Mouse (Mus musculus) adrenal gland, postnatal 36 days (tissue): ENCODE results near the gene Pknox2. TPM values are rescaled to one million over a fixed set of nuclear protein-coding genes. Genes with fewer than 3 reads are reported as not detected.

Experiments used
- DNase-seq, 2 experiments: peaks; one replicate each; pipeline ENCODE4 v3.0.0; 2021; ENCODE audit warnings: mixed read lengths in 1 of 2
- total RNA-seq, 2 experiments: library from RNA; stranded (reverse); gene quantifications; 2 replicates each; pipeline ENCODE4 v1.2.3; 2021

Pknox2 gene
- total RNA-seq, 2 experiments from 2014 or later, result 2.1 to 2.2 TPM

- DNase-seq, result no peak
Measured at GRCm38 (mm10) chr9:37101059-37101940, 45.9 kb downstream of the Pknox2 start.

GRCm38 (mm10) chr9:37099595-37099994 lies 47.6 kb downstream of the Pknox2 start:
- no peak for DNase-seq

GRCm38 (mm10) chr9:37098600-37098999 lies 48.6 kb downstream of the Pknox2 start:
- DNase-seq, result no peak

- DNase-seq, result no peak
Measured at GRCm38 (mm10) chr9:37094230-37094990, 52.8 kb downstream of the Pknox2 start.

- no peak for DNase-seq
Measured at GRCm38 (mm10) chr9:37093086-37093485, 54.1 kb downstream of the Pknox2 start.

- DNase-seq, result no peak
Measured at GRCm38 (mm10) chr9:37089894-37090652, 57.1 kb downstream of the Pknox2 start.

- DNase-seq, result peak in 1 of 2 experiments; percentile 49
Measured at GRCm38 (mm10) chr9:37085370-37085769, 61.8 kb downstream of the Pknox2 start.

GRCm38 (mm10) chr9:37082246-37082645 lies 65.0 kb downstream of the Pknox2 start:
- no peak for DNase-seq

GRCm38 (mm10) chr9:37080309-37080708 lies 66.9 kb downstream of the Pknox2 start:
- DNase-seq, result no peak

- no peak for DNase-seq
Measured at GRCm38 (mm10) chr9:37077063-37077418, 70.2 kb downstream of the Pknox2 start.

- DNase-seq, result no peak
Measured at GRCm38 (mm10) chr9:37076386-37077062, 70.7 kb downstream of the Pknox2 start.

- no peak for DNase-seq
Measured at GRCm38 (mm10) chr9:37075903-37076302, 71.3 kb downstream of the Pknox2 start.

GRCm38 (mm10) chr9:37069391-37070312 lies 77.6 kb downstream of the Pknox2 start:
- no peak for DNase-seq

- DNase-seq, result no peak
Measured at GRCm38 (mm10) chr9:37067473-37067830, 79.8 kb downstream of the Pknox2 start.

- no peak for DNase-seq
Measured at GRCm38 (mm10) chr9:37066732-37067472, 80.3 kb downstream of the Pknox2 start.

- DNase-seq, result no peak
Measured at GRCm38 (mm10) chr9:37061627-37062026, 85.6 kb downstream of the Pknox2 start.

- DNase-seq, result no peak
Measured at GRCm38 (mm10) chr9:37054703-37055102, 92.5 kb downstream of the Pknox2 start.

GRCm38 (mm10) chr9:37053601-37054512 lies 93.3 kb downstream of the Pknox2 start:
- peak in 1 of 2 experiments; percentile 33 for DNase-seq

GRCm38 (mm10) chr9:37053041-37053440 lies 94.2 kb downstream of the Pknox2 start:
- DNase-seq, result no peak
